ENCODE assay signal across 8 mouse cellular contexts in genomic region chr12:87443115-87443699, GRCm38 (mm10). TPM values are rescaled to one million over a fixed set of nuclear protein-coding genes. Genes with fewer than 3 reads are reported as not detected.
A peak's percentile ranks its signal among the peaks of the same experiment; 100 is the strongest.
DNase-seq lines count a peak whose midpoint lies in the region; ATAC-seq and TF ChIP-seq lines count a peak whose summit lies in the region.

No protein-coding gene starts in this region.

- H3K4me2 ChIP-seq in hindbrain, embryonic 14.5 days (replicated peaks), result peak overlapping the region; percentile 87
- H3K4me2 ChIP-seq in midbrain, embryonic 14.5 days (ENCODE audit: low read length), result peak overlapping the region; percentile 94

- H3K36me3 ChIP-seq in liver, adult 2 months (ENCODE audit: control insufficient read depth, insufficient read depth, low read length), result peaks cover 26% of the 10 kb centered on the region
- H3K36me3 ChIP-seq in hindbrain, embryonic 14.5 days (replicated peaks; ENCODE audit: control insufficient read depth, insufficient read depth), result peaks cover 53% of the 10 kb centered on the region
- H3K36me3 ChIP-seq in midbrain, embryonic 14.5 days (ENCODE audit: control insufficient read depth, insufficient read depth, low read length), result peaks cover 49% of the 10 kb centered on the region

- peak; percentile 90 for ATAC-seq in hindbrain, embryonic 14.5 days (ENCODE audit: low FRiP score)
- ATAC-seq in midbrain, embryonic 14.5 days (ENCODE audit: low FRiP score, low TSS enrichment), result peak; percentile 88

- no peaks in the 10 kb centered on the region for H3K9me3 ChIP-seq in hindbrain, embryonic 14.5 days (ENCODE audit: control insufficient read depth, low read length)
- no peaks in the 10 kb centered on the region for H3K9me3 ChIP-seq in midbrain, embryonic 14.5 days (ENCODE audit: control insufficient read depth, low read length)

- H3K79me2 ChIP-seq in liver, adult 2 months (ENCODE audit: control insufficient read depth, insufficient read depth, low read length), result peaks cover 4% of the 10 kb centered on the region; the same call in 1 of the 2 replicates

- under 1% methylated on average over 33 of the region's 33 CpGs for WGBS in liver, adult 2 months
- WGBS in hindbrain, embryonic 14.5 days, result under 1% methylated on average over 33 of the region's 33 CpGs
- WGBS in midbrain, embryonic 14.5 days, result under 1% methylated on average over 33 of the region's 33 CpGs

- peak overlapping the region; percentile 80 for H3K27ac ChIP-seq in liver, adult 2 months (replicated peaks; ENCODE audit: insufficient read depth, low read depth, low read length)
- H3K27ac ChIP-seq in cortical plate, adult 2 months (ENCODE audit: insufficient read depth, low read length), result no peak overlapping the region
- peak overlapping the region; percentile 82 for H3K27ac ChIP-seq in hindbrain, embryonic 14.5 days
- H3K27ac ChIP-seq in midbrain, embryonic 14.5 days (replicated peaks; ENCODE audit: low read depth, low read length), result peak overlapping the region; percentile 83

- H3K4me1 ChIP-seq in liver, adult 2 months (ENCODE audit: control insufficient read depth, insufficient read depth, low read length), result peaks cover 10% of the 10 kb centered on the region
- H3K4me1 ChIP-seq in cortical plate, adult 2 months (ENCODE audit: control insufficient read depth, insufficient read depth, low read length), result peaks cover 1% of the 10 kb centered on the region; the same call in 1 of the 2 replicates
- peaks cover 21% of the 10 kb centered on the region for H3K4me1 ChIP-seq in hindbrain, embryonic 14.5 days (replicated peaks; ENCODE audit: control insufficient read depth, insufficient read depth, low read length)
- H3K4me1 ChIP-seq in midbrain, embryonic 14.5 days (ENCODE audit: control insufficient read depth, insufficient read depth, low read length), result peaks cover 16% of the 10 kb centered on the region

- H3K4me3 ChIP-seq in liver, adult 2 months (ENCODE audit: insufficient read depth, low read depth, low read length), result peak overlapping the region; percentile 97
- peak overlapping the region; percentile 91 for H3K4me3 ChIP-seq in cortical plate, adult 2 months (ENCODE audit: insufficient read depth, low read length)
- H3K4me3 ChIP-seq in hindbrain, embryonic 14.5 days (replicated peaks; ENCODE audit: low read length), result peak overlapping the region; percentile 78
- peak overlapping the region; percentile 100 for H3K4me3 ChIP-seq in midbrain, embryonic 14.5 days (replicated peaks; ENCODE audit: low read depth, low read length)

- H3K9ac ChIP-seq in liver, adult 2 months (ENCODE audit: low read depth, low read length), result peak overlapping the region; percentile 91
- peak overlapping the region; percentile 80 for H3K9ac ChIP-seq in hindbrain, embryonic 14.5 days
- H3K9ac ChIP-seq in midbrain, embryonic 14.5 days (replicated peaks; ENCODE audit: low read length), result peak overlapping the region; percentile 86

- DNase-seq in liver, adult 2 months (ENCODE audit: extremely low read depth, low read depth, low spot score), result peak; percentile 18
- DNase-seq in liver, result no peak
- DNase-seq in hindbrain, embryonic 14.5 days (ENCODE audit: low spot score), result peak; percentile 27
- peak; percentile 20 for DNase-seq in midbrain, embryonic 14.5 days
- no peak for DNase-seq in spleen, postnatal 14 days (ENCODE audit: low spot score in 2 of 2)
- no peak for DNase-seq in adrenal gland, postnatal 4 days (ENCODE audit: low spot score in 2 of 2)
- no peak for DNase-seq in testis, postnatal 10 days (ENCODE audit: low spot score)

- TF ChIP-seq POLR2A in liver, adult 2 months (IDR thresholded peaks at IDR 0.05; ENCODE audit: extremely low read depth, insufficient read depth, low read length), result no peak
- TF ChIP-seq POLR2A in cortical plate, adult 2 months (IDR thresholded peaks at IDR 0.05; ENCODE audit: extremely low read depth, insufficient read depth, low read length), result no peak

- no peak for TF ChIP-seq CTCF in liver, adult 2 months (IDR thresholded peaks at IDR 0.05; ENCODE audit: low read depth, low read length)
- no peak for TF ChIP-seq CTCF in cortical plate, adult 2 months (IDR thresholded peaks at IDR 0.05; ENCODE audit: extremely low read depth, insufficient read depth, low read length)

- no peaks in the 10 kb centered on the region for H3K27me3 ChIP-seq in liver, adult 2 months (ENCODE audit: control insufficient read depth, insufficient read depth, low read length)
- no peaks in the 10 kb centered on the region for H3K27me3 ChIP-seq in hindbrain, embryonic 14.5 days (ENCODE audit: control insufficient read depth, insufficient read depth, low read length)
- no peaks in the 10 kb centered on the region for H3K27me3 ChIP-seq in midbrain, embryonic 14.5 days (ENCODE audit: control insufficient read depth, insufficient read depth, low read length)

RNA-seq across cellular contexts. Expression of gene Slirp, which starts 0.5 kb away (rescaled TPM):
- total RNA-seq in liver, adult 2 months (2014; rRNA removed), result 25.3 and 29.7 TPM in 2 replicates
- 11.1 and 15.6 TPM in 2 replicates for polyA plus RNA-seq in liver, adult 2 months (2012; rRNA removed)
- 66.9 and 70.3 TPM in 2 replicates for polyA plus RNA-seq in cortical plate, adult 2 months (2012; rRNA removed)
- polyA plus RNA-seq in hindbrain, embryonic 14.5 days (2014; fragmentation: Nextera tagmentation; extraction: Ambion mirVana), result 195 and 248 TPM in 2 replicates
- 228 and 258 TPM in 2 replicates for polyA plus RNA-seq in midbrain, embryonic 14.5 days (2014; fragmentation: Nextera tagmentation; extraction: Ambion mirVana)
- total RNA-seq in adrenal gland, postnatal 4 days (2021), result 100 to 1,000 TPM; 158 to 179 TPM

RNA-seq across cellular contexts. Expression of gene Alkbh1, which starts 0.6 kb away (rescaled TPM):
- total RNA-seq in liver, adult 2 months (2014; rRNA removed), result 8.4 and 10.3 TPM in 2 replicates
- polyA plus RNA-seq in liver, adult 2 months (2012; rRNA removed), result 4.9 and 11.1 TPM in 2 replicates
- polyA plus RNA-seq in cortical plate, adult 2 months (2012; rRNA removed), result 17.1 and 17.4 TPM in 2 replicates
- 28.7 and 36.3 TPM in 2 replicates for polyA plus RNA-seq in hindbrain, embryonic 14.5 days (2014; fragmentation: Nextera tagmentation; extraction: Ambion mirVana)
- polyA plus RNA-seq in midbrain, embryonic 14.5 days (2014; fragmentation: Nextera tagmentation; extraction: Ambion mirVana), result 35.0 and 42.9 TPM in 2 replicates
- total RNA-seq in adrenal gland, postnatal 4 days (2021), result 10 to 100 TPM; 30.2 to 33.2 TPM

RNA-seq across cellular contexts. Expression of gene Snw1, which starts 28.9 kb away (rescaled TPM):
- total RNA-seq in liver, adult 2 months (2014; rRNA removed), result 23.8 and 34.8 TPM in 2 replicates
- 3.8 and 4.3 TPM in 2 replicates for polyA plus RNA-seq in liver, adult 2 months (2012; rRNA removed)
- 44.9 and 46.5 TPM in 2 replicates for polyA plus RNA-seq in cortical plate, adult 2 months (2012; rRNA removed)
- polyA plus RNA-seq in hindbrain, embryonic 14.5 days (2014; fragmentation: Nextera tagmentation; extraction: Ambion mirVana), result 101 and 102 TPM in 2 replicates
- polyA plus RNA-seq in midbrain, embryonic 14.5 days (2014; fragmentation: Nextera tagmentation; extraction: Ambion mirVana), result 108 and 121 TPM in 2 replicates
- total RNA-seq in adrenal gland, postnatal 4 days (2021), result 10 to 100 TPM; 80.2 to 84.5 TPM

RNA-seq across cellular contexts. Expression of gene Gm5788, which starts 51.3 kb away (rescaled TPM):
- not detected in 2 replicates for total RNA-seq in liver, adult 2 months (2014; rRNA removed)
- not detected in 2 replicates for polyA plus RNA-seq in liver, adult 2 months (2012; rRNA removed)
- not detected in 2 replicates for polyA plus RNA-seq in cortical plate, adult 2 months (2012; rRNA removed)
- not detected in 2 replicates for polyA plus RNA-seq in hindbrain, embryonic 14.5 days (2014; fragmentation: Nextera tagmentation; extraction: Ambion mirVana)
- polyA plus RNA-seq in midbrain, embryonic 14.5 days (2014; fragmentation: Nextera tagmentation; extraction: Ambion mirVana), result not detected in 2 replicates
- total RNA-seq in adrenal gland, postnatal 4 days (2021), result not detected

RNA-seq across cellular contexts. Expression of gene Sptlc2, which starts 55.1 kb away (rescaled TPM):
- 13.8 and 14.4 TPM in 2 replicates for total RNA-seq in liver, adult 2 months (2014; rRNA removed)
- 4.3 and 6.5 TPM in 2 replicates for polyA plus RNA-seq in liver, adult 2 months (2012; rRNA removed)
- 22.4 and 25.0 TPM in 2 replicates for polyA plus RNA-seq in cortical plate, adult 2 months (2012; rRNA removed)
- polyA plus RNA-seq in hindbrain, embryonic 14.5 days (2014; fragmentation: Nextera tagmentation; extraction: Ambion mirVana), result 72.0 and 72.5 TPM in 2 replicates
- polyA plus RNA-seq in midbrain, embryonic 14.5 days (2014; fragmentation: Nextera tagmentation; extraction: Ambion mirVana), result 58.0 and 69.0 TPM in 2 replicates
- 100 to 1,000 TPM; 183 to 197 TPM for total RNA-seq in adrenal gland, postnatal 4 days (2021)

Comparison
In these comparisons a context has a peak if more than half of its experiments do, and no peak if none do; other contexts are left out.
1. DNase-seq: peak in liver, adult 2 months (single experiment), hindbrain, embryonic 14.5 days (single experiment) and midbrain, embryonic 14.5 days (single experiment); none in liver (single experiment), spleen, postnatal 14 days (0 of 2), adrenal gland, postnatal 4 days (0 of 2) and testis, postnatal 10 days (single experiment).
2. Peak in every context shown above with its lines, with median percentiles within 50 percentile points of each other: H3K4me3 ChIP-seq and H3K9ac ChIP-seq.